Mouse (Mus musculus): ENCODE measurements around the gene Selenoo.

The Selenoo gene

DNA sequence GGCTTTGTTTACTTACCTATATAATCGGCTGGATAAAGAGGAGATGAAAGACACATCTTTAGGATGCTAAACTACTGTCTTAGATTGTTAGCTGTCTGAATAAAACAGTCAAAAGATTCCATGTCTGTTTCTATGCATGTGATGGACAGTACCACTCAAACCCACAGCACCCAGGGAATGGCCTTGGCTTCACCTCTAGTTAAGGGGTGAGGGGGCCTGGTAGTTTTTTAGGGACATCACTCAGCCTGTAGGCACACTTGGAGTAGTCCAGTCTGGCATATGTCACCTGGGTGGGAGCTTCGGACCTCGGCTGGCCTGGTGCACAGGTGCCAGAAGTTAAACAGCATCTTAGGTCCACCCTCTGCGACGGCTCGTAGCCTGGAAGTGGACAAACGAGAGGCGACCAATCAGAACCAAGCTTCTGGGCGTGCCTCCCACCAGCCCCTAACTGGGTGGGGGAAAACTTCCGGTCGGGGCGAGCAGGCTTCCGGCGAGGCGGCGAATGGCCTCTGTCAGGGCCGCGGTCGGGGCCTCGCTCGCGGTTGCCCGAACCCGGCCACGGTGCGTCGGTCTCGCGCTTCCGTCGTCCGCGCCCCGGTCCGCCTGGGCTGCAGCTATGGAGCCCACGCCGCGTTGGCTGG, at the start of gene Selenoo:
TSS of gene Selenoo (plus strand) at position 478 of the 641 bp plus-strand sequence.
- DNase-seq: peak; percentile 76 to 78

DNA sequence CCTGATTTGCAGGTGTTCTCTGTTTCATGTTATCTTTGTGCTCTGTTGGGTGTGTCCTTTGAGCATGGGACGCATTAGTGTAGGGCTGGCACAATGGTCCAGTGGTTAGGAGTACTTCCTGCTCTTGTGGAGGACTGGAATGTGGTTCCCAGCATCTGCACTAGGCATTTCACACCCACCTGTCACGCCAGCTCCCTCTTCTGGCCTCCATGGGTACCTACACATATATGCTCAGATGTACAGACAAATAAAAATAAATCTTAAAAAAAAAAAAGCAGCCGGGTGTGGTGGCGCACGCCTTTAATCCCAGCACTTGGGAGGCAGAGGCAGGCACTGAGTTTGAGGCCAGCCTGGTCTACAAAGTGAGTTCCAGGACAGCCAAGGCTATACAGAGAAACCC, 44.5 kb upstream of the Selenoo start:
- no peak for DNase-seq

DNA sequence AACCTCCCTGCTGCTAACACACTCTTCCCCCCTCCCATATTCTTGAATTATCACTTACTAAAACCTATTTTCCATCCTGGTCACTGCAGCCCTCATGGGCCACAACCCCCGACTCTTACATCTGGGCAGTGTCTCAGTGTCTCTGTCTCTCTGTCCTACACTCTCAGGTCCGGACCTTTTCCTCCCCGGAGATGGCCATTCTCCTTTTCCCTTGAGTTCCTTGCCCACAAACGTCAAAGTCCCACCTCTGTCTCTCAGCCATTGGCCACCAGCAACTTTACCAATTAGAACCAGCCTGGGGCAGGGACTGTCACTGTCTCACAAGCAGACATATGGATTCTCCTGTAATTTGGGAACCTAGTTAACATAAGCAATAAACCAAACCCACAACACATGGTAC, 42.5 kb upstream of the Selenoo start:
- DNase-seq: no peak

DNA sequence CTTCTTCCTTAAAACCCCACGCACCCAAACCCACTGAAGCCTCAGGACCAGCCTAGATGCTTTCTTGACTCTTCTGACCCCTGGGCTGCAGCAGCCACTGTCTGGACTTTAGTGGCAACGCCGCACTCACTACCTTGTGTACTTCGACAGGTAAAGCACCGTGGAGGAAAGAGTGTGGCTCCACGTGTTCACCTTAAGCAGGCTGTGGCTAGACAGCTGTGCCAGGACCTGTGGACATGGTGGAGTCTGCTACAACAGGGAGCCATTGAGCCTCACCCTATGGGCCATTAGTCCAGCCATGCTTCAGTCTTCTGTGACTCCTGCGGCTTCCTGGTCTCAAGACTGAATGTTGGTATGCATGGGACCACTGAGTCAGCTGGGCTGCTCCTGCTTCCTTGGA, 34.2 kb upstream of the Selenoo start:
- DNase-seq: no peak

DNA sequence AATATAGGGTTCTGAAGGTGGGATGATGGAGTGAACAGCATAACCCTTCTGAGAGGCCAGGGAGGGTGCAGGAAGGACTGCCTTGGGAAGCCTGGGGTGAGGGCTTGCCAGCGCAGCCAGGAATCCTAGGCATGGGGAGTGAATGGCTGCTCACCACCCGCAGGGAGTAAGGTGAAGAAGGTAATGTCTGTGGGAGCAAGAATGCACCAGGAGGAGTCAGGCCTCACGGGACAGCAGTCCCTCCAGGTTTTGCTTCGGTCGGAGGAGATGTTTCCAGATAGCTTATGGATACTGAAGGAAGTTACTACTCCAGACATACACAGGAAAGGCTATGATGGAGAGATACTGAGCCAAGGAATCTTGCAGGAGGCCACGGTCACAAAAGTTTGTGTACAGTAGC, 30.1 kb upstream of the Selenoo start:
- DNase-seq: no peak

DNA sequence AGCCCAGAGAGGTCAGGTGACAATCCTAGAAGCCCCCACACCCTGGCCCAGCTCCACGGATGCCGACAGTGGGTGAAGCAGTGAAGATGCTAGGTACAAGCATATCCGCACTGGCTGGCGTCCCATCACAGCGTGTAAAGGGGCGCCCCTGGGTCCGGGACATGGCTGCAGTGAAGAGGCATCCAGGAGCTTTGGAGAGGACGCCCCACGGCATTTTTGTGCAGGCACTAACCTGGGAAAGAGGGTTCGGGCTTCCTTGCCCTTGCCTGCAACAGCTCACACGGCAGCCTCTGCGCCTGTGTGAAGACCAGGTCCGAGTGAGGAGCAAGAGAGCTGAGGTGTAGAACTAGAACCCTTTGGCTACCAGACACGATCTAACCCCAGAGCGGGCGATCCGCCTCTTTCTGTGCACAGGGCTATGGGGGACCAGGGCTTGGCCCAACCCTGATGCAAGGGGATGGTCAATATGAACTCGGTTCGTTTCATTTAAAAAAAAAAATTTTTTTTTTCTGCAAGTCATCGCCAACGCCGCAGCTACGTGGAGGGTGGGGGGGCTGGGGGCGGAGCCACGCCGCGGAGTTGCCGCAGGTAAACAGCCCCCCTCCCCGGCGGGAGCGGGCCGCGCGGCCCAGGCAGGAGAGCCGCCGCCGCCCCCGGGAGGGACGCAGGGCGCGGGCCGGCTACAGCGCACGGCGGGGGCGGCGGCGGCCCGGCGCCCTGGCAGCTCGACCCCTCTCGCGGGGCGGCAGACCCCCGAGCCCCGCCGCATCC, 29.5 kb upstream of the Selenoo start, which contains the start of gene Panx2:
TSS of gene Panx2 (plus strand) at position 574 of the 771 bp plus-strand sequence.
- DNase-seq: no peak

DNA sequence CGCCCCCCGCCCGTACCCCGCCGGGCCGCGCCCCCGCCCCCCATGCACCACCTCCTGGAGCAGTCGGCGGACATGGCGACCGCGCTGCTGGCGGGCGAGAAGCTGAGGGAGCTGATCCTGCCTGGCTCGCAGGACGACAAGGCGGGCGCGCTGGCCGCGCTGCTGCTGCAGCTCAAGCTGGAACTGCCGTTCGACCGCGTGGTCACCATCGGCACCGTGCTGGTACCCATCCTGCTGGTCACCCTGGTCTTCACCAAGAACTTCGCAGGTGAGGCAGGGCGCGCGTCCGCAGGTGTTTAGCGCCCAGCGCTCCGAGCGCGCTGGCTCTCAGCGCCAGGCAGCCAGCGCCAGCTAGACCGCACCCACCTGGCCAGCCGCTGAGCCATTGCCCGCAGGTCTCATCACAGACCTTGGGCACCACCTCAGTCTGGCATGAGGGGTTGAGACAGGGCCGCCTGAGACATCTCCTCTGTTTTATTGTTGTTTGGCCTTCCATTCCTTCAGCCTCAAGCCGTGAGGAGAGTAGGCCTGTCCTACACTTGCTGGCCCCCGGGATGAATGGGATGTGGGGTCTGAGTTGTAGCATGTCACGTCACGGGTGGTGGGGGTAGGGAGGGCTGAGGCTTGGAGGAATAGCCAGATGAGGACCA, 28.7 kb upstream of the Selenoo start:
- DNase-seq: no peak

DNA sequence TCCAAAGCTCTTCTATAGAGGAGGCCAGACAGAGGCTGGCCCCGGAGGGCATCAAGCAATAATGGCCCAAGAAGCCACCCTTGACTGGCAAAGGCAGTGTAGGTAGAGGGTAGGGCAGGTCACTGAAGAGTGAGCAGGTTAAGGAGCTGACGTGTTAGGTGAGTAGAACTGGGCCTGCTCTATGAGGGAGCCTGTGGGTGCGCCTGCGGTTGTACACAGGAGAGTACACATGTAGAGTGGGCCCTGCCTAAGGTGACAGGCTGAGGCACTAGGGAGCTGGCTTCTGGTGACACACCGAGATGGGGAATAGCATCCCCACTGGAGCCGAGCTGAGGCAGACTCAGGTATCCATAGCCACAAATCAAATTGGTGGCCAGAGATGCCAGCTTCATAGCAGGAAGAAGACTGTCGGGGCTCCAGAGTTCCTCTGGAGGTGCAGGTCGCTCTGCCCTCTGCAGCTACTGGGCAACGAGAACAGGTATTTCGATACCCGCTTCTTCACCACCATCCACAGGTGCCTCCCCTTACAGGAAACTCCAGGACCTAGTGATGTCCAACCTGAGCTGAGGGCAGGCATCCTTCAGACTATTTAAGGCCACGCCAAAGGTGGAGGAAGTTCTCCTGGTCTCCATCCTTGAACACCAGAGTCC, 27.9 kb upstream of the Selenoo start:
- no peak for DNase-seq

DNA sequence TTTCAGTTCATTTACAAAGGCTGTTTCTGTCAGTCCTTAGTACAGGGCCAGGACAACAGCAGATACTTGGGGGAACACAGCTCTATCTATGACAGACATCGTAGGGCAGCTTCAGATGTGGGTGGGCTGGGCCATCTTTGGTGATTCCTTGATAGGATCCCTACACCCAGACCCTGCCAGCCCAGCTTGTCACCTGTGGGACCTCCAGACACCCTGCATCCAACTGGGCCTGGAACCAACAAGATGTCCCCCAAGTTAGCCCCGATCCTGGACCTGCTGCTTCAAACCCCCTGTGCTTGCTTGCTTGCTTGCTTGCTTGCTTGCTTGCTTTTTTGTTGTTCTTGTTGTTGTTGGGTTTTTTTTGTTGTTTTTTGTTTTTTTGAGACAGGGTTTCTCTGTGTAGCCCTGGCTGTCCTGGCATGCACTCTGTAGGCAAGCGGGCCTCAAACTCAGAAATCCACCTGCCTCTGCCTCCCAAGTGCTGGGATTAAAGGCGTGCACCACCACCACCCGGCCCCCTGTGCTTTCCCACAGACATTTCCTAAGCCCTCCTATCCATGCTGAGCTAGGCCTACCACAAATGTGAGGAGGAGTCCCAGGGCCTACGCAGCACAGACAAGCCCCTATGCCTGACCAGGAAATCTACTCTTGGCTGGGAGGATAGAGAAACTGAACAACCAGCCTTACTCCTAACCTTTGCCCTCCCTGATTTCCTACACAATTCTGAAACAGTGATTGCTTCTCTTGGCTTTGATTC, 26.9 kb upstream of the Selenoo start:
- DNase-seq: no peak

DNA sequence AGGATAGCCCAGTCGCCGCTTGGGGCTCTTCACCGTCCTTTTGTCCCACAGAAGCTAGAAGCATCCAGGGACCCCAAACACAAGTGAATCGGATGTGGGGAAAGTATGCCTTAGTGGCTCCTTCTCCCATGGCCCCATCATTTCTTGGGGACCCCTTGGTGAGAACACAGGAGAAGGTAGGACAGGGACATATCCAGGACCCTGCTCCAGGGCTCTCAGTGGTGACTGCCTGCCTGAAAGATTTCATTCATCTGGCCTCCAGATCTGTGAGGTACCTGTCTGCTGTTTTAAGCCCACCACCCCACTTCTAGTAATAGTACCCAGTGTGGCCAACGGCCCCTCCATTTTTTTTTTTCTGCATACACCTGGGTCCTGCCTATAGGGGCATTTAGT, 26.4 kb upstream of the Selenoo start:
- no peak for DNase-seq

DNA sequence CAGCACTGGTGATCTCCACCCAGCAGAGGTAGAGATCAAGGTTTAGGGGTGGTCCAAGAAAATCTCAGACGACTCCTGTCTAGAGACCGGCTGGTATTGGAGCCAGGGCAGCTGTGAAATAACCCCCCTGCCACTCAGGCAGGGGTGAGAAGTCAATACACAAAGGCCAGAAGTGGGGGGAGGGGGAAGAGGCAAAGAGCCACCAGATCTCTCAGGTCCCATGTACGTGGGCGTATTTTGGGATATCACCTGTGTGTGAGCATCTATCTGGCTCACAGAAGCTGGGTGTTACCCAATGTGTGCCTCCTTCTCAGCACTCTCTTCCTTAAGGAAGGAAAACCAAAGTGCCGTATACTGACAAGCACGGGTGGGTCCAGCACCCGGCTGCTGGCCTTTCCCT, 25.9 kb upstream of the Selenoo start:
- no peak for DNase-seq

DNA sequence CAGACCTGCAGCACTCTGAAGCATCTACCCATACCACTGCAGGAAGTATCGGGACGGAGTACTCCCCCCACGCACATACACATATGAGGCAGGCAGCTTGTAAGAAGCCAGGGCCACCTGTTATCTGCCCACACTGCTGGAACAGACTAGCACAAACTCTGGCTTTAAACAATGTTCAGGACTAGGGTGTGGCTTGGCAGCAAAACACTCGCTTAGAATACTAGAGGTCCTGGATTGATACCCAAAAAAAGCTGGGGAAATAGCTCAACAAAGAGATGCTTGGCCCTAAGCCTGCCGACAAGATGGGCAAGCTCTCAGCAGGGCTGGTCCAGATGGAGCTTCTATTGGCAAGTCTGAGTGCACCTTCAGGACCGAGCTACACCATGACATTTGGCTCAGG, 25.3 kb upstream of the Selenoo start:
- DNase-seq: no peak

DNA sequence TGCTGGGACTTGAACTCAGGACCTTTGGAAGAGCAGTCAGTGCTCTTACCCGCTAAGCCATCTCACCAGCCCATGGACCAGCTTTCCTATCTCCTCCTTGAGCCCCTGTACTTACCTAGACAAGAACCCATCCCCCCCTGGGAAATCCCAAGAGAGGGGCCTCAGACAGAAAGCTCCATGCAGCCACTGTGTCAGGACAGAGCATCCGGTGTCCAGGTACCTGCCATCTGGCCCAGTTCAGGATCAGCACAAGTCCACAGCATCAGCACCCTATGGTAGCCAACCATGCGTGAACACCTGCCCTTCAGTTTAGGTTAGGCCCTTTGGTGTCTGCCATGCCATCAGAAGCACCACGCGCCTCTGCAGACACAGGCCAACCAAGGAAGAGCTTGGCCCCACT, 24.0 kb upstream of the Selenoo start:
- DNase-seq: no peak

DNA sequence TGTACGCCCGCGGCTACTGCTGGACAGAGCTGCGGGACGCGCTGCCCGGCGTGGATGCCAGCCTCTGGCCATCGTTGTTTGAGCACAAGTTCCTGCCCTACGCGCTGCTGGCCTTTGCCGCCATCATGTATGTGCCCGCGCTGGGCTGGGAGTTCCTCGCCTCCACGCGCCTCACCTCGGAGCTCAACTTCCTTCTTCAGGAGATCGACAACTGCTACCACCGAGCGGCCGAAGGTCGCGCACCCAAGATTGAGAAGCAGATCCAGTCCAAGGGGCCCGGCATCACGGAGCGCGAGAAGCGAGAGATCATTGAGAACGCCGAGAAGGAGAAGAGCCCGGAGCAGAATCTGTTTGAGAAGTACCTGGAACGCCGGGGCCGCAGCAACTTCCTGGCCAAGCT, 21.3 kb upstream of the Selenoo start:
- DNase-seq: peak; percentile 15 to 25

DNA sequence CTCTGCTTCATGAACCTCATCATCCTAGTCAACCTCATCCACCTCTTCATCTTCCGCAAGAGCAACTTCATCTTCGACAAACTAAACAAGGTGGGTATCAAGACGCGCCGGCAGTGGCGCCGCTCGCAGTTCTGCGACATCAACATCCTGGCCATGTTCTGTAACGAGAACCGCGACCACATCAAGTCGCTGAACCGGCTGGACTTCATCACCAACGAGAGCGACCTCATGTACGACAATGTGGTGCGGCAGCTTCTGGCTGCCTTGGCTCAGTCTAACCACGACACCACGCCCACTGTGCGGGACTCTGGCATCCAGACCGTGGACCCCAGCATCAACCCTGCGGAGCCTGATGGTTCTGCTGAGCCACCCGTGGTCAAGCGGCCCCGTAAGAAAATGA, 20.7 kb upstream of the Selenoo start:
- DNase-seq: no peak

DNA sequence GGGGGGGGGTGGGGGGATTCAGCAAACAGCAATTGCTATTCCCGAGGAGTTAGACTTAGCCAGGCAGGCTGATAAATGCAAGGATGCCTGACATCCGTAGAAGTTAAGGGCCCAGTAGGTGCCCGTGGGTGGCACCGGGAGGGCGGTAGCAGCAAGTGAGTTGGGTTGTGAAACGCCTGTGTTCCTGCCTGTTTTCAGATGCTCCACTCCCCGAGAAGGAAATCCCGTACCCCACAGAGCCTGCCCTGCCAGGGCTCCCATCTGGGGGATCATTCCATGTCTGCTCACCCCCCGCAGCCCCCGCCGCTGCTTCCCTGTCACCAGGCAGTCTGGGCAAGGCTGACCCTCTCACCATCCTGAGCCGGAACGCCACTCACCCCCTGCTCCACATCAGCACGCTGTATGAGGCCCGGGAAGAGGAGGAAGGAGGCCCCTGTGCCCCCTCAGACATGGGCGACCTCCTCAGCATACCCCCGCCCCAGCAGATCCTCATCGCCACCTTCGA, 19.5 kb upstream of the Selenoo start:
- no peak for DNase-seq

DNA sequence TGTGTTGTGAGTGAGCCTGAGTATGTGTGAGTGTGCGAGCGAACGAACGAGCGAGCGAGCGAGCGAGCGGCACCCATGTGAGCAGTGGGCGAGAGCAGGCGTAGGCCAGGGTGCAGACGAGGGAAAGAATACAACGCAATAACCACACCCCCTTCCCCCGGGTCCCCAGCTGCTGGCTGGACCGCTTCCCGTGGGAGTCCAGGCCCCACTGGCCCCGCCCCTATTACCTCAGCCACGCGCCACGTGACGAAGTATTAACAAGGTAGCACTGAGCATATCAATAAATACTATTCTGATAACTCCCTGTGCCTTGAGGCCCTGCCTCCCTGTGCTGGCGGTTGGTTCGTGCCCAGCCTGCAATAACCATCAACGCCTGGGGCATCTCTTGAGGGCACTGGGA, 18.3 kb upstream of the Selenoo start:
- DNase-seq: no peak

DNA sequence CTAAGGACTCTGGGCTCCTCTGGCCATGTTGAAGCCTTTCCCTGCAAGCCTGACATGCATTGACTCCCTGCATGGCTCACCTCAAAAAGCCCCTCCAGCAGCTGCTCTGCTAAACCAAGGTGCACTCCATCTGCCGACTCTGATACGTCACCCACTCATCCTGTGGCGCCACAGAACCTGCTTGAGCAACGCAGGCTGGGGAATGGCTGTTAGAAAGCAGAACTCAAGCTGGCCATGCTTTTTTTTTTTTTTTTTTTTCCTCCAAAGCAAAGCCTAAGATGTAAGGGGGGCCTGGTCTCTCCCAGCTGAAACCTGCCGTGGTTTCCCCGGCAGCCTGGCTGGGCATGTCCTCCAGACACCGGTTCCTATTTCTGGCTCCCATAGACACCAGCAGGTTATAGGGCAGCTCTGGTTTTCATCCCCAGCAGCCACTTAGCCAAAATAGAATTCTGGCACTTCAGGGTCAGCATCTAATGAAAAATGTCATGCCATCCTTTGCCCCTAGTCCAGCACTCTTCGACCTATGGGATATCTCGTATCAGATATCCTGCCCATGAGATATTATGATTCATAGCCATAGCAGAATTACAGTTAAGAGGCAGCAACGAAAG, 14.8 kb upstream of the Selenoo start:
- DNase-seq: no peak

DNA sequence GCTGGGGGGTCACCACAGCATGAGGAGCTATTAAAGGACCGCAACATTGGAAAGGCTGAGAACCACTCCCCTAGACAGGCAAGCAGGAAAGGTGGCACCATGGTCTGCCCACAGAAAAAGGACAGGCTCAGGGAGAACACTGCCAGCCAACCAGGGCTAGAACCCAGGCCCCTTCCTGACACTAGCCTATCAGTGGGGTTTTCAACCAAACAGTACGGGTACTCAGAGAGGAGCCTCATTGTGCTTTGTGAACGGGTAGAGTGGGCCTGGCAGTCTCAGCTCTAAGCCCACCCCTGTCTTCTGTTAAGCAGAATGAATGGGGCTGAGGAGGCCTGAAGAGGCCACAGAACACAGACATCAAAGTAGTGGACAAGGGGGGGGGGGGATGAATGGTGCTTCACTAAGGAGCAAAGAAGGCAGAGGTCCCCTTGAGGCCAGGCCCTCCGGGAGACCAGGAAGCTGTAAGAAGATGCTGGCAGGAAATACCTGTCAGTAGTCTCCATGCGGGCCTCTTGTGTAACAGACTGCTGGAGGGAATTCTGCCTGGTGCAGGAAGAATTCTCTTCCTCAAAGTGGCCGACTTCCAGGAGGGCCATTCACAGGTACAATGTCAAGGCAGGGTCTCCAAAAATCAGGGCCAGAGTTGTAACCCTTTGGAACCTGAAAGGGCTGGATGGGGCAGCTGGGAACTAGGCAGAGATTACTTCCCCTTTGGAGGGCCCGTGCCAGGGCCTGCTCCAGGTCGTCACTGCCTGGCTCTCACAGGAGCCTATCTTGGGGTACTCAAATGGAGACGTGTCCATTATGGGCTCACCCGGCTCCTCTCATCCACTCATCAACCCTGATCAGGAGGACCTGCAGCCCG, 14.0 kb upstream of the Selenoo start, which contains the start of gene Trabd:
TSS of gene Trabd (plus strand) at position 512 of the 865 bp plus-strand sequence.
- no peak for DNase-seq

DNA sequence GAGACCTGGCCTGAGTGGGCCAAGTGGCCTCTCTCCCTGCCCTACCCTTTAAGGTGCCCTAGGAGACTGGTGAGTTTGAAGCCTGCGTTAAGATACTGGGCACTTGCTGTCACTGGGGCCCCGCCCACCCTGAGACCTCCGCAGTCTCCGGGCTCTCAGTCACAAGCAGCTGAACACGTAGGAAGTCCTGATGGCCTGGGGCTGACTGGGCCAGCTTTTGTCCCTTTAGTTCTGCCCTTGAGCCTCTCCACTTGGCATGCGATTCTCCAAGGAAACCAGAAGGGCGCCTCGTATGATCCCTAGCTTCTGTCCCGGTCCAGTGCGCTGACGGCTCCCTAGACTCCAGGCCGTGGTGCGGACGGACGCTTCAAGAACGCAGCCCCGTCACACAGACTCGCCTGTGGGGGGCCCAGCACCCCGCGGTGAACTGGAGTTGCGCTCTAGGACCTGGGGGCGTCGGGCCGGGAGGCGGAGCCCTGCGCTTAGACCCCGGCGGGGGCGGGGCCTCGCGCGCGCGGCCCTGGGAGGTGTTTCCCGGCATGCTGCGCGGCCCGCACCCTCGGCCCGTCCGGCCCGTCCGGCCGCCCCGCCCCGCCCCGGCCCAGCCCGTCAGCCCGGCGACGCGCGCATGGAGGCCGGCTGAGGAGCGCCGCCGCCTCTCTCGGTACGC, 13.3 kb upstream of the Selenoo start:
- peak; percentile 88 to 89 for DNase-seq
